Mouse (Mus musculus) mouse embryonic stem cell (cell line): ENCODE data around the gene Wdr66.

Source experiments
- in situ Hi-C, 2 experiments: fragments of 300-500 bp; cut with MboI; formaldehyde crosslinking; loops; 1 replicate in 1 of 2; 3 replicates in 1 of 2; pipeline ENCODE4 v1.14.3; 2019 to 2020; ENCODE audit warnings: low sequenced_read_pairs in 2 of 2, low pct_unique_long_range_greater_than_20kb in 1 of 2, mixed read lengths in 1 of 2; ENCODE audit not compliant: unreplicated experiment in 1 of 2

Wdr66 gene

DNA sequence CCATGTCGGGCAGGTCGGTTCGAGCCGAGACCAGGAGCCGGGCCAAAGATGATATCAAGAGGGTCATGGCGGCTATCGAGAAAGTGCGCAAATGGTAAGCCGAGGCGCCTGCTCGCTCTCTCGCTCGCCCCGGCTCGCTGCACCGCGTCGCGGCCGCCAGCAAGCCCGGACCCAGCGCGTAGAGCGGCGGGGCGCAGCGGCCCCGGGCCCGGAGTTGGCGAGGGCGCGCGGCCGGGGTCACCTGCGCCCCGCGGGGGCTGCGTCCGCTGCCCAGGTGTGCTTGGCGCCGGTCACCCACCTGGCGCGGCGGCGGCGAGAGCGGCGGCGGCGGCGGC lies 92.7 kb downstream of the Wdr66 start:
- in situ Hi-C loops, result no loop called here

DNA sequence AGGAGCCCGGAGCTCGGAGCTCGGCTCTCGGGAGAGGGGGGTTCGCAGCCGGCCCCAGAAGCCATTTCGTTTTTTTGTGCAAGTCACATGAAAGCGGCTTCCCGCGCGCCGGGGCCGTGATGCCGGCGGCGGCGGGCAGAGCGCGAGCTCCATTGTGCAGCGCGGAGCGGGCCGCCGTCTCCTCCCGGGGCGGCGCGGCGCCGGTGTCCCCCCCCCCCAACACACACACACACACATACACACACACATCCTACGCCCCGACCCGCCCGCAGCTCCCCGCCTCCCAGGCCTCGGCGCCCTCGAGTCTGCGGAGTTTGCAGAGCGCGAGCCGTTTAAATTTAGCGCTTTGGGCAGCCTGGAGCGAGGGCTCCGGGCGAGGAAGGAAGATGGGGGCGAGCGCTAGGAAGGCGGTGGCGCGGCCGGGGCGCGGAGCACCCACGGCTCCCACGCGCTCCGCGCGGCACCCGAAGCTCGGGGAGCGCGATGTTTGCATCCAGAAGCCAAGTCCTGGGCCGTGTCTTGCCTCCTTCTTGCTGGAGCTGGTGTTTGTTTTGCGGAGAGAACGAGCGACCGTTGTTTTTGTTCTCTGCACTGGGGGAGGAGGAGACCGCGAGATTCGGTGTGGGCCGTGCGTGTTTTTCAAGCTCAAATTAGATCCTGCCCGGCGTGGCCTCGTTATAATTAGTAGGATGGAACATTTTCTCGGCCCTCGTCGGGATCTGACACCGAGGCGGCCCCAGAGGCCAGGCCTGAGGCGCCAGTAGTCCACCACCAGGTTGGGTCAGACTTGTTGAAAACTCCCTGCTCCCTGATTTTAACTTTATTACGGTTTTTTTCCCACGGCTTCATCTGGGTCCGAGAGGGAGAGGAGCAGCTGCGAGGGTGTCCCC lies 93.3 kb downstream of the Wdr66 start:
- in situ Hi-C loops, result no loop called here

- in situ Hi-C loops, result no loop called here
Measured at GRCm38 (mm10) chr5:123345853-123346654, 94.2 kb downstream of the Wdr66 start.

DNA sequence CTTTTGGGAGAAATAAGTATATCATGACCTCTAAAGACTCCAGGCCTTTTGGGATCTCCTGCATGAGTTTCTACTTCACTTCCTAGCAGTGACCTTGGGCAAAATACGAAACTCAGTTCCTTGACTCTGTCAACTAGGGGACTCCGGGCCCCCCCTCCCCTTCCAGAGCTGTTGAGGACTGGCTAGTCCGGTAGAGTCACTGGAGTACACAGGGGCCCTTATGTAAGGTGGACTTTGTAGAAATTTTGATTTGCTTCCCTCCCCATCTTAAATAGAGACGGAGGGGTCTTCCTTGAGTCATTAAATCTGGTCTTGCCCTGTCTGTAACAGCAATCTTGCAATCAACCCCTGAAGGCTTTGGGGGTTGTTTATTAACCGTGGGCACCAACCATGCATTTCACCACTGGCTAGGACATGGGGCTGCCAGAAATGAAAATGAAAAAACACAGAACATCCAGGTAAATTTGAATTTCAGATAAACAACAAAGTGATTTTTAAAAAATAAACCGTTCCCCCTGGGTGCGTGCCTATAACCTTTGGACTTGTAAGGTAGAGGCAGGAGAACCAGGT lies 94.9 kb downstream of the Wdr66 start:
- in situ Hi-C loops, result no loop called here

- in situ Hi-C loops, result no loop called here
Measured at GRCm38 (mm10) chr5:123347985-123348384, 96.1 kb downstream of the Wdr66 start.

DNA sequence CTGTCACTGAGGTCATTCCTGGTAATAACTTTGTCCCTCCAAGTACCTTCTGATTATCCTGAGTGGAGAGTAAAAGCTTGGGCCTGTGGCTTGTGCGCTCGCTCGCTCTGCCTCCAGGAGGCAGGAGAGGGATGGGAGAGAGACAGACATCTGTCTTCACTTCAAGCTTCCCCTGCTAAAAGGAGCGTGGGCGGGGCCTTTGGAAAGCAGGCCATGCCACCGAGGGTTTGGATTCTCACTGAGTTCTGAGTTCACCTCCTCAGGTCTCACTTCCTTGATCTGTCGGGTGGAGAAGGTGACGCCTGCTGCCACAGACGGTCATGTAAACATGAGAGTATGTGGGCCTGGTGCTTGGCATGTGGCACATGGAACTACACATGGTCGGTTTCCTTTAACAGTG lies 98.5 kb downstream of the Wdr66 start:
- in situ Hi-C loops, result no loop called here

DNA sequence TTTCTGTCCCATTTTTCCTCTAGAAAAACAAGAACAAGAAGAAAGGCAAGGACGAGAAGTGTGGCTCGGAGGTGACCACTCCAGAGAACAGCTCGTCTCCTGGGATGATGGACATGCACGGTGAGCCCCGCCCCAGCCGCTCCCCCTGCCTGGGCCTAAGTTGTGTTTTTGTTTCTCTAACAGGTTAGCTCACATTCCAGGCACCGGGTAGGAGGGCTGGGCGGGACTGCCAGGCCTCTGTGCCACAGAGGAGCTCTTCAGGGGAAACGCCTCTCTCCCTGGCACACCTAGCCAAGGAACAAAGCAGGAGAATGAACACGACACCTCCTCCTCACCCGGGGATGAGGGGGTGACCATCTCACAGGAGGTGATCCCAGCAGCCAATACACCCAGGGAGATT lies 104.0 kb downstream of the Wdr66 start:
- in situ Hi-C loops, result no loop called here

- in situ Hi-C loops, result no loop called here
Measured at GRCm38 (mm10) chr5:123357253-123357652, 105.4 kb downstream of the Wdr66 start.

DNA sequence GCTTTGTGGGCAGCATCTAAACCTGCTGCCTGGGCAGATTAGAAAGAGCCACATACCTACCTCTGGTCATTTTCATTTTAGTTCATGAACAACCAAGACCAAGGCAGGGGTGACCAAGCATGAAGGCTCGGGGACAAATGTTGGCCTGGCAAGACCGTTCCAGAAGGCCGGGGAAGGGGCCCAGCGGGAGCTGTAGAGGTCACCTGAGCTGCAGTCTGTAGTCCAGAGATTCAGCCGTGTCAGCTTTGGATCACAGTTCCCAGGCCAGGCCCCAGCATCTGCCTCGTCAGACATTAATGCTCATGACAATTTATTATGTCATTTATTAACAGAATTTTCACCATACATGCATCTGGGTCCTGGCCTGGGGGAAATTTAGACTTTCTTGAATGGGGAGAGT lies 107.5 kb downstream of the Wdr66 start:
- in situ Hi-C loops, result no loop called here

DNA sequence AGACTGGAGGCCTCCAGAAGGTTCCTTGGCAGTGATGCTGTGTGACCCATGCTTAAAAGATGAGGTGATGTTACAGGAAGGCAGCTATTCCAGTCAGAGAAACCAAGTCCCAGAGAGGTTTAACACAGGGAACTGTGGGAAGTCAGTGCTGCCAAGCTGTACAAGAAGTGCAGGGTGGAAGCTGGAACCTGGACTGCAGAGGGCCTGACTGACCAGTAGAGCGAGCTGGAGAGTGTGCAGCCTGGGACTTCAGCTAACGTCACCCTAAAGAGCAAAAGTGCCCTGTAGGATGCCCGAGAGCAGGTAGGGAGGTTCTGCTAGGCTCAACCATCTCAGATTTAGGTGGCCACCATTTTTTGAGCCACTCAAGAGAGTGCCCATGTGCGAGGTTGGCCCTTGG lies 111.0 kb downstream of the Wdr66 start:
- in situ Hi-C loops, result no loop called here

- in situ Hi-C loops, result no loop called here
Measured at GRCm38 (mm10) chr5:123364302-123364971, 112.5 kb downstream of the Wdr66 start.

GRCm38 (mm10) chr5:123368869-123369488 lies 117.1 kb downstream of the Wdr66 start:
- in situ Hi-C loops, result no loop called here

GRCm38 (mm10) chr5:123370049-123370448 lies 118.1 kb downstream of the Wdr66 start:
- in situ Hi-C loops, result no loop called here

GRCm38 (mm10) chr5:123375262-123375661 lies 123.4 kb downstream of the Wdr66 start:
- in situ Hi-C loops, result loop anchor here in 1 of 2 experiments (5.0 kb wide), 1 partner anchor 67 kb away; no protein-coding TSS in a partner anchor

DNA sequence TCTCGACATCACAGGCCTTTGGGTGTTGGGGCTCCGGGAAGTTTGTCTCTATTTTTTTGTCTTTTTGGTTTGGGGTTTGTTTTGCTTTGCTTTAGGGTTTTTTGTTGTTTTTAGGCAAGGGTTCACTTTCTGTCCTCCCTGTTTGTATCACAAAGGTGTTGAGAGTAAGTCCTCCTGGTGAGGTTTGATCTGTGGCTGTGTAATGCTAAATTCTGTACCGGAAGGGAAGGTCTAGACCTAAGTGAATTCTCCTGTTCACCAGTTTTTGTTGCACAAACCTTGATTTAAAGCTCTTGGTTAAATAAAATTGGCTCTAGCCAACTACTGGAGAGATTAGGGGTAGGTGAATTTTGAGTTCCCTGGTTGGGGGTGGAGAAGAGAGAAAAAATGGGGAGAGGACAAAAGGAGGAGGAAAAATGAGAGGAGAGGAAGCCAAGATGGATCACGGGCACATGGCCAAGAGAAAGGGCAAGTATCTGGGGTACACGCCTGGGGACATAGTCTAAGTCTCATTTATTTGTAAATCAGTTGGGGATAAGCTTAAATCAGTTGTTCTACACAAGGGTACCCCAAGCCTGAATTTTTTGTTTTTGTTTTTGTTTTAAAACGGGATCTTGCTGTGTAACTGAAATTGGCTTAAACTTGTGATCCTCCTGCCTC lies 124.0 kb downstream of the Wdr66 start:
- in situ Hi-C loops, result loop anchor here in 1 of 2 experiments (5.0 kb wide), 1 partner anchor 66 kb away; no protein-coding TSS in a partner anchor

- in situ Hi-C loops, result loop anchor here in 1 of 2 experiments (5.0 kb wide), 1 partner anchor 66 kb away; no protein-coding TSS in a partner anchor
Measured at GRCm38 (mm10) chr5:123376569-123376968, 124.7 kb downstream of the Wdr66 start.
